Mouse (Mus musculus) kidney, postnatal 0 days (tissue): Measurements from ENCODE around the gene Csmd2. TPM values are rescaled to one million over a fixed set of nuclear protein-coding genes. Genes with fewer than 3 reads are reported as not detected.

Source experiments
- ATAC-seq: fragments of 200-750 bp; cut with Nextera tagmentation; replicated peaks from 2 replicates; pipeline ENCODE4 v1.8.0; 2017; ENCODE audit warnings: low read depth, moderate number of reproducible peaks, moderate TSS enrichment, moderate library complexity; ENCODE audit not compliant: low FRiP score
- DNase-seq: peaks from one replicate; pipeline ENCODE4 v3.0.0-alpha.2; 2016; ENCODE audit warnings: low spot score
- H3K27ac ChIP-seq: fragments of 300-500 bp; sonication (generic); 2 replicates; pipeline ENCODE4 v1.5.1; 2014; ENCODE audit warnings: mild to moderate bottlenecking
- H3K27me3 ChIP-seq: fragments of 300-500 bp; sonication (generic); 2 replicates; pipeline ENCODE4 v1.6.1; 2014; ENCODE audit warnings: low read length, mixed read lengths; ENCODE audit not compliant: insufficient read depth
- H3K36me3 ChIP-seq: fragments of 300-500 bp; sonication (generic); 2 replicates; pipeline ENCODE4 v1.6.1; 2014; ENCODE audit warnings: low read length, mixed read lengths; ENCODE audit not compliant: insufficient read depth
- H3K4me1 ChIP-seq: fragments of 300-500 bp; sonication (generic); replicated peaks from 2 replicates; pipeline ENCODE4 v1.6.1; 2014; ENCODE audit warnings: antibody characterized with exemption, low read length, mixed read lengths; ENCODE audit not compliant: insufficient read depth
- H3K4me2 ChIP-seq: fragments of 300-500 bp; sonication (generic); 2 replicates; pipeline ENCODE4 v1.6.1; 2014; ENCODE audit warnings: mild to moderate bottlenecking, low read length, moderate library complexity, mixed read lengths
- H3K4me3 ChIP-seq: fragments of 300-500 bp; sonication (generic); replicated peaks from 2 replicates; pipeline ENCODE4 v1.5.1; 2014; ENCODE audit warnings: low read depth, low read length
- H3K9ac ChIP-seq: fragments of 300-500 bp; sonication (generic); 2 replicates; pipeline ENCODE4 v1.6.1; 2014; ENCODE audit warnings: low read depth, low read length
- H3K9me3 ChIP-seq: fragments of 300-500 bp; sonication (generic); replicated peaks from 2 replicates; pipeline ENCODE4 v1.6.1; 2016; ENCODE audit warnings: low read length, inconsistent platforms, mixed read lengths
- CTCF ChIP-seq: IDR thresholded peaks from 2 replicates; pipeline ENCODE4 v1.5.1; 2016; ENCODE audit warnings: antibody characterized with exemption, low read depth, mild to moderate bottlenecking, moderate library complexity
- WGBS: fragments of 180-500 bp; shearing (Covaris S2); extraction: QIAGEN DNeasy Blood & Tissue Kit; methylation state at CpG from one replicate; pipeline ENCODE4 v1.1.7; 2014; 5-methylcytosine and 5-hydroxymethylcytosine counted together
- polyA plus RNA-seq: library from polyadenylated mRNA; unstranded; fragments of >200 nt; fragmentation: Nextera tagmentation; extraction: Ambion mirVana; gene quantifications from 2 replicates; pipeline ENCODE4 v1.2.1, GENCODE M21; 2015

Csmd2 gene
- polyA plus RNA-seq, 1 experiment from 2014 or later = 0.05 TPM

- peak; percentile 16 for DNase-seq
- Histone ChIP-seq H3K4me3 (no peak overlapping the region), H3K27ac (no peak overlapping the region), H3K9me3 (no peaks in the 10 kb centered on the region), H3K4me1 (no peaks in the 10 kb centered on the region), H3K36me3 (no peaks in the 10 kb centered on the region), H3K4me2 (no peak overlapping the region), H3K9ac (no peak overlapping the region), H3K27me3 (no peaks in the 10 kb centered on the region)
- WGBS = 66% methylated on average over 9 of the region's 9 CpGs
- TF ChIP-seq CTCF = peak; percentile 42; the same call in 1 of the 2 replicates
- ATAC-seq = no peak
These were observed 281.7 kb downstream of the Csmd2 start for GRCm38 (mm10) chr4:128269261-128269875.

- H3K4me3 ChIP-seq = no peak overlapping the region
- no peak for TF ChIP-seq CTCF
- no peak overlapping the region for H3K9ac ChIP-seq
- H3K27me3 ChIP-seq = no peaks in the 10 kb centered on the region
- no peak overlapping the region for H3K27ac ChIP-seq
- H3K4me1 ChIP-seq = no peaks in the 10 kb centered on the region
- H3K36me3 ChIP-seq = no peaks in the 10 kb centered on the region
- WGBS = 49% methylated on average over 10 of the region's 10 CpGs
- peak; percentile 13 for DNase-seq
- ATAC-seq = no peak
- no peaks in the 10 kb centered on the region for H3K9me3 ChIP-seq
- no peak overlapping the region for H3K4me2 ChIP-seq
These were observed 282.5 kb downstream of the Csmd2 start for GRCm38 (mm10) chr4:128270177-128270576.

GRCm38 (mm10) chr4:128270931-128271330 is 283.3 kb downstream of the Csmd2 start:
- Histone ChIP-seq H3K9ac (no peak overlapping the region), H3K9me3 (no peaks in the 10 kb centered on the region), H3K36me3 (no peaks in the 10 kb centered on the region), H3K27ac (no peak overlapping the region), H3K4me2 (no peak overlapping the region), H3K4me3 (no peak overlapping the region), H3K27me3 (no peaks in the 10 kb centered on the region), H3K4me1 (no peaks in the 10 kb centered on the region)
- 49% methylated on average over 19 of the region's 19 CpGs for WGBS
- no peak for TF ChIP-seq CTCF
- peak; percentile 77 for DNase-seq
- no peak for ATAC-seq

GRCm38 (mm10) chr4:128272501-128272900 is 284.8 kb downstream of the Csmd2 start:
- no peak for TF ChIP-seq CTCF
- Histone ChIP-seq H3K4me2 (no peak overlapping the region), H3K9me3 (no peaks in the 10 kb centered on the region), H3K36me3 (no peaks in the 10 kb centered on the region), H3K4me3 (no peak overlapping the region), H3K9ac (no peak overlapping the region), H3K27me3 (no peaks in the 10 kb centered on the region), H3K27ac (no peak overlapping the region), H3K4me1 (no peaks in the 10 kb centered on the region)
- DNase-seq (no peak), ATAC-seq (no peak)
- WGBS = 64% methylated on average over 6 of the region's 6 CpGs

- DNase-seq (no peak), ATAC-seq (no peak)
- no peak for TF ChIP-seq CTCF
- H3K9ac ChIP-seq = no peak overlapping the region
- no peak overlapping the region for H3K4me3 ChIP-seq
- H3K36me3 ChIP-seq = no peaks in the 10 kb centered on the region
- no peaks in the 10 kb centered on the region for H3K27me3 ChIP-seq
- H3K27ac ChIP-seq = no peak overlapping the region
- no peaks in the 10 kb centered on the region for H3K4me1 ChIP-seq
- no peak overlapping the region for H3K4me2 ChIP-seq
- WGBS = 66% methylated on average over 11 of the region's 11 CpGs
- H3K9me3 ChIP-seq = no peaks in the 10 kb centered on the region
These were observed 285.5 kb downstream of the Csmd2 start for GRCm38 (mm10) chr4:128273146-128273545.

- TF ChIP-seq CTCF = no peak
- no peak overlapping the region for H3K4me3 ChIP-seq
- H3K9ac ChIP-seq = no peak overlapping the region
- DNase-seq (no peak), ATAC-seq (no peak)
- no peaks in the 10 kb centered on the region for H3K9me3 ChIP-seq
- H3K27me3 ChIP-seq = no peaks in the 10 kb centered on the region
- no peak overlapping the region for H3K27ac ChIP-seq
- H3K4me1 ChIP-seq = no peaks in the 10 kb centered on the region
- 85% methylated on average over 4 of the region's 5 CpGs for WGBS
- H3K36me3 ChIP-seq = no peaks in the 10 kb centered on the region
- no peak overlapping the region for H3K4me2 ChIP-seq
These were observed 287.5 kb downstream of the Csmd2 start for GRCm38 (mm10) chr4:128275116-128275515.

- 67% methylated on average over 6 of the region's 6 CpGs for WGBS
- no peak for ATAC-seq
- no peak for DNase-seq
- no peaks in the 10 kb centered on the region for H3K9me3 ChIP-seq
- no peak overlapping the region for H3K4me2 ChIP-seq
- H3K4me3 ChIP-seq = no peak overlapping the region
- no peaks in the 10 kb centered on the region for H3K36me3 ChIP-seq
- no peak for TF ChIP-seq CTCF
- H3K27ac ChIP-seq = no peak overlapping the region
- H3K27me3 ChIP-seq = no peaks in the 10 kb centered on the region
- no peaks in the 10 kb centered on the region for H3K4me1 ChIP-seq
- no peak overlapping the region for H3K9ac ChIP-seq
These were observed 287.9 kb downstream of the Csmd2 start for GRCm38 (mm10) chr4:128275586-128275985.
